Mouse (Mus musculus) cerebellum, postnatal 36 days (tissue): Measurements from ENCODE around the gene Ddn.
A peak's percentile ranks its signal among the peaks of the same experiment; 100 is the strongest.
"Not testable (repeated sequence)": the region's sequence is repeated elsewhere in the genome, so short reads cannot be mapped to it uniquely, and the experiment has no call there.

Experiments used
- DNase-seq, 2 experiments: peaks; one replicate each; pipeline ENCODE4 v3.0.0; 2021 to 2022; ENCODE audit warnings: mixed read lengths in 2 of 2

The Ddn gene

DNA sequence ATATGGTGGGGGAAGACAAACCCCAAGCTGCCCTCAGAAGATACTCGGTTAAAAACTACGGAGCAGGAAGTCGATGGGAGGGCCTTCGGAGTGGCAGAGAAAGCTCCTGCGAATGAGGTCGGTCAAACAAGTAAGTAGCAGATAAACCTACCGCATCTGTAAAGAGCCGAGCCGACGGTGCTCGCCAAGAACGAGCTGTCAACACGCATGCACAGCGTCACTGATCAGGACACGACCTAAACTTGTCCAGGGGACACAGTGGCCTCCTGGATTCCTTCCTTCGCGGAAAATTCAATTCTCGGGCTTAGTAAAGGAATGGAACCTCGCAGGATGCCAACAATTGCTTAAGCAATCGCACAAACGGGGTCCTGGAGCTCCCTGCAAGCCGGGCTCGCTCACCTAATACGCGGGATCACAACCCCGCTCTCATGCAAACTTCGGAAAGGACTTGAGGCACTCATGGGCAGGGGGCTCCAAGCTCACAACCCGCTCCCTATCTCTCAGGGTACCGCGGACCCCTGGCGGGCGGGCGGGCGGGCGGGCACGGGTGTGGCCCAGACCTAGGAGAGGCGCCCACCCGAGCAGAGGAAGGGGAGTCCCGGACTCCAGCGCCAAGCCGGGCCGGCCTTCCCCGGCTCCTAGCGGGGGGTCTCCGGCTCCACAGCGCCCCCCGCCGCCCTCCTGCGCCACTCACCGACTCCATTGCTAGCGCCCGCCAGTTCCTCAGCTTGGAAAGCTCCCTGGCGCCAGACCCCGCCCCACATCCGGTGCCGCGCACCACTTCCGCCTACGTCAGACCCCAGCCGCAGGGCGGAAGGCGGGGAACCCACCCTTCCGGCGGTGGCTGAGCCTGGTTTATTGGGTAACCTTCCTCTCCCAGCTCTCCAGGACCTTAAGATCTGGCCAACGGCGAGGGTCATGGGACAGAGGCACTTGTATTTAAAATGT is 21.7 kb upstream of the Ddn start, which contains the start of gene Prkag1:
Prkag1 (minus strand) TSS at position 786 of the 948 bp plus-strand sequence.
- DNase-seq, result peak; percentile 91 to 96

GRCm38 (mm10) chr15:98827611-98828011 is 18.3 kb upstream of the Ddn start:
- DNase-seq, result no peak

GRCm38 (mm10) chr15:98823434-98823833 is 14.1 kb upstream of the Ddn start:
- no peak for DNase-seq

DNA sequence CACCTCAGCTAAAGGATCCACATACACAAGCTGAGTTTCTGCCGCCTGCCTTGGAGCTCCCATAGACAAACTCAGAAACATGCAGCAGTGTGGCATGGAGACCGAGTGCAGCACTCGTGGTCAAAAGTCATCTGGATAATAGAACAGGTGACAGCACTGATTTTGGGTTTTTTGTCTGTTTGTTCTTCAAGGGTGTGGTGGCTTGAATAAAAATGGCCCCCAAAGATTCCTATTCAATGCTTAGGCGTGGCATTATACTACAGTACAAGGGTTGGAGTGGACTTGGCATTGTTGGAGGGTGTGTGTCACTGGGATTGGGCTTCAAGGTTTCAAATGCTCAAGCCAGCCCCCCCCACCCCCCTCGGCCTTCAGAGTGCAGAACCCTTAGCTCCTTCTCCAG is 12.9 kb upstream of the Ddn start:
- no peak for DNase-seq

DNA sequence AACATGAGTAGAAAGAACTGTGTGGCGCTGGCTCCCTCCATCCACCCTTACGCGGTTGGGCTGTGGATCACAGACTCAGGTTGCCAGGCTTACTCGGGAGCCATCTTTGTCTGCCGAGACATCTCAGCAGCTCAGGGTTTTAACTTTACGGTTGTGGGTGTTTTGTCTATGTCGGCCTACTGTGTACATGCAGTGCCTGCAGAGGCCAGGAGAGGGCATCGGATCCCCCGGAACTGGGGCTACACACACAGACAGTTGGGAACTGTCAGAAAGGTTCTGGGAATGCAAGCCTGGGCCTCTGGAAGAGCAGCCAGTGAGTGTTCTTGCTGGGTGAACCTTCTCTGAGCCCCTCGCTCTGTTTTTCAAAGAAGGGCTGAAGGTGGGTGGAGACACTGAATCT is 12.1 kb upstream of the Ddn start:
- no peak for DNase-seq

DNA sequence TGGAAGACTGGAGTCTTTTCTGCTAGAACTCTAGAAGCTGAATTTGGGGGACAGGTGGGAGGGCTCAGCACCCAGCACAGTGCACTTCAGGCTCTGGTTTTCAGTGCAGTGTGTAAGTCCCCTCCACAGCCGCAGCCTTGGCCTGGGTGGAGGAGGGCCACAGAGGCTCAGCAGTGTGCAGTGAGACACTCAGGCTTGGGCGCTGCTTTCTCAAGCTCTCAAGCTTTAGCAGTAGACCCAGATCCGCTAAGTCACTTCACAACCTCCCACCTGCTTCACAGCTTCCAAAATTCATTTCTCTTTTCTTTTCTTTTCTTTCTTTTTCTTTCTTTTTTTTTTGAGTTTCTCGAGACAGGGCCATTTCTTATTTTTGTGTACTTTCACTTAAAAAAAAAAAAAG is 11.6 kb upstream of the Ddn start:
- no peak for DNase-seq

DNA sequence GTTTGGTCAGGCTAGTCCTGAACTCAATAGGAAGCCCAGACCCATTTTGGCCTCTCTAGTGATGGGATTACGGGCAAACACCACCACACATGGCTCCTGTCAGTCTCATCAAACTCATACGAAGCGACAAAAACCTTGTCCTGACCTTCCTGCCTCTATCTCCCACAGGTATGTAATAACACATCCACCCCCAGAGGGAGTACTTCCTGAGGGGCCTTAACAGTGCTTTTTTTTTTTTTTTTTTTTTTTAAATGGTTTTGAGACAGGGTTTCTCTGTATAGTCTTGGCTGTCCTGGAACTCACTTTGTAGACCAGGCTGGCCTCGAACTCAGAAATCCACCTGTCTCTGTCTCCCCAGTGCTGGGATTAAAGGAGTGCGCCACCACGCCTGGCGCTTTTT is 8.9 kb upstream of the Ddn start:
- DNase-seq, result no peak

GRCm38 (mm10) chr15:98812741-98813424 is 3.6 kb upstream of the Ddn start:
- DNase-seq, result no peak

DNA sequence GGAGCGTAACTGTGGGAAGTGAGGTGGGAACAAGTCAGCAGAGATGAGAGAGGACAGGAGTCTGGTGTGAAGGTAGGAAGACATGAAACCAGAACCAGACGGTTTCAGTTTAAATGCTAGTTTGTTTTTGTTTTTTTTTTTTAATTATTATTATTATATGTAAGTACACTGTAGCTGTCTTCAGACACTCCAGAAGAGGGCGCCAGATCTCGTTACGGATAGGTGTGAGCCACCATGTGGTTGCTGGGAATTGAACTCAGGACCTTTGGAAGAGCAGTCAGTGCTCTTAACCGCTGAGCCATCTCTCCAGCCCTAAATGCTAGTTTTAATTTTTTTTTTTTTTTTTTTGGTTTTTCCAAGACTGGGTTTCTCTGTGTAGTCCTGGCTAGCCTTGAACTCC is 922 bp upstream of the Ddn start:
- not testable (repeated sequence) for DNase-seq

DNA sequence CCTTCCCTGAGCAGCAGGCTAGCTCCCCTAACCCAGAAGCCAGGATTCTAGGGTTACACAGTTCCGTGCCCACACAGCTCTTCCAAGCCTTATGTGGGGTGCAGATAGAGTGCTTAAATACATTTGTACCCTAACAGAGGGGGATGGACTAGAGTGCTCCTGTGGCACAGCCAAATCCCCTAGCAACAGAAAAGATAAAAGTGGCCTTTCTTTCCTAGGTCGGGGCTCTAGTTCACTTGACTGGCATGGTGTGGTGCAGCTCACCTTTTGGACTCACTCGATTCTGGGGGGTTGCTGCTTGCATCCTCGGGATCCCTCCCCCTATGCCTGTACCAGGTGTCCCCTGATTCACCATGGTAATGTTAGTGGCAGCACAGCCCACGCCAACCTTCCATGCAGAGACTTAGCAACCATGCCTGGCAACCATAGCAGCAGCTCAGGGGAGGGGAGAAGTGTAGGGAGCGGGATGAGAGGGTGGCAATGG is 597 bp downstream of the Ddn start:
- DNase-seq, result no peak

DNA sequence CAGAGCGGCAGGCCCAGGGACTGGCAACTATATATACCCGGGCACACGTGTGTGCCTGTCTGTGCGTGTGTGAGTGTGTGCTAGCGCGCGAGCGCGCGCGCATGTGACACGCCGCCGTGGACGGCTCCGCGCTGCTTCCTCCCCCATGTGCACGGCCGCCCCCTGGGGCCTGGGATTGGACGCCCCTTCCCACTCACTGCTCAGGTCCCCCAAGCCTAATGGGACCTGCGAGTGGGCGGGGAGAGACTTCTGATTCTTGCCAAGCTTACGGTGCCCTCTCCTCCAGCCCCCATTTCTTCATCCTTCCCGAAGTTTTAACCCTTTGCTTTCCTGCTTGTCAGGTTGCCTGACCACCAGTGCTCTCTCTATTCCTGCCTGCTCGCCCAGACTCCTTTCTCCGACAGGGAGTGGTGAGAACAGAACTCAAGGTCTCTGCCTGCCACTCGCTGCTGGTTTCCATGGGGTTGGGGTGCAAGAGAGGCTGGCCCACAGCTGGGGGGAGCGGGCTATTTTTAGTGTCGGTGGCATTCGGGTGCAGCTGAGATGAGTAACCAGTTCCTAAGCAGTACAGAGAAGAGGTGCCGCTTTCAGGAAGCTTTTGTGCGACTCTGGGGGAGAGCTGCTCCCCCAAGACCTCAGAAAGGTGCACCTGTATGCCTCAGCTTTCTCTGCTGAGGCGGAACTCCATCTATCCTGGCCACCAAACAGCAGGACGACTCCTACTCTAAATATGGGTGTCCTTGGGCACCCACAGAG is 1.2 kb downstream of the Ddn start:
- peak; percentile 23 to 36 for DNase-seq

DNA sequence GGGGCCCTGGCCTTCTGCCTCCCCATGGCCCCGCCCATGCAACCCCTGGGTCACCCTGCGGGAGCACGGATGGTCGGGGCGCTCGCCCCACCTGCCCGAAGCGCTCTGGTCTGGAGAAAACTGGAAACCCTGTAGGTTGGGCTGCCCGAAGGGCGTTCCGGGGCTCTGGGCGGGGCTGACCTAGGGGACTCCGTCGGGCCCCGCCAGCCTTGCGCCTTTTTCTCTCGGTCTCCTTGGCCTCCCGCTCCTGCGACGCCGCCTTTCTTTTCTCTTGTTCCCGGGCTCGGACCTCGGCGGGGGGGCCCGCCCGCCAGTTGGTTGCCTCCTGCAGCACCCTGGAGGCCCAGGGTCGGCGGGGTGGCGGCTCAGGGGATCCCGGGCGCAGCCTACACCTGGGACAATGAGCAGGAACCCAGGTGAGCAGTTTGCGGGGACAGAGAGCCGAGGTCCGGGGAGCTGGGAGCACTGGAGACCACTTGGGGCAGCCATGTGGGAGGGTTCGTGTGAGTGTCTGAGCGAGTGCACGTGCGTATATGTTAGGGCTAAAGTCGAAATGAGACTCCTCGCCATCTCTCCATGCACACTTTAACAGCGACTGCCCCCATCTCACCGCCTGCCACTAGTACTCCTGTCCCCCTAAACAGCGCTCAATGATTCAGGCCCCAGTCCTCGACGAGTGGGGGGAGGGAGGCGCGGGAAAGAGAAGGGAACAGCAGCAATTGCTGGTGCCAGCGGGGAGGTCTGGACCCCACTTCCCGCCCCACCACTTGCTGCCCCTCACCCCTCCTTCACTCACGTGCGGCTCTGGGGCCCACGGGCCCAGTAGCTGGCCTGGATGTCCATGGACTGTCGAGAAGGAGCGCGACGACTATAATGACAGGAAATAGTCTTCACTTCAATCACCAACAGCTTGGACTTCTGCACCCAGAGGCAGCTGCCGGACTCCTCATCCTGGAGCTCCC is 2.2 kb downstream of the Ddn start:
- DNase-seq, result no peak

DNA sequence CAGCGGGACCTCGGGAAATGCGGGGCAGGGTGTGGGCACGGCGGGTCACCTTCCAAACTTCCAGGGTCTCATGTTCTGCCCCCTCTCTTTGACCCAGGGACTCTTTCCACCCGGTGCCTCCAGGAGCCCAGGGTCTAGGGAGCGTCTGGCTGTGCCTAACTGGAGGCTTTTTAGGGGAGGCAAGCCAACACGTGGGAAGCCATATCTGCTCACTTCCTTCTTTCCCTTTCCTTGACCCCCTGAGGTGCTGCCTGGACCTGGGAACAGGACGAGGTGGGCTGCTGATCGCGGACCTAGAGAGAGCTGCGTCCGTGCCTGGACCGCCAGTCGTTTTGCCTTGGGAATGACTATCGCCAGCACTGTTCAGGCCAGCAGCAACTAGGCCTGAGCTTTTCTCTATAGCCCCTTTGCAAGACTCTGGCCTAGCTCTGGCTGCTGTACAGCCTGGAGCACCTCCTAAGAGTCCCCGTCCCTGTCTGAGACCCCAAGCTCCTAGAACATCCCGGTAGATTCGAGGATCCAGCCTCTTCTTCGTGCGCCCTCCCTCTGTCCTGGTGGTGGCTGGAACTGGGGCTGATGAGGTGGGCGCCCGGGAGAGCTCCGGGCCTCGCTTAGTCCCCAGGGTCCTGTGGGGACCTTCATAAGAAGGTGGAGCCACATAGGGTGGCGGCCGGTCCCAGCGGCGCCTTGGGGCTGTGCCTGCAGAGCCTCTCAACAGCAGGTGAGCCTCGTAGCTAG is 3.0 kb downstream of the Ddn start:
- no peak for DNase-seq

GRCm38 (mm10) chr15:98805324-98806040 is 3.8 kb downstream of the Ddn start:
- DNase-seq, result peak; percentile 64 to 73

DNA sequence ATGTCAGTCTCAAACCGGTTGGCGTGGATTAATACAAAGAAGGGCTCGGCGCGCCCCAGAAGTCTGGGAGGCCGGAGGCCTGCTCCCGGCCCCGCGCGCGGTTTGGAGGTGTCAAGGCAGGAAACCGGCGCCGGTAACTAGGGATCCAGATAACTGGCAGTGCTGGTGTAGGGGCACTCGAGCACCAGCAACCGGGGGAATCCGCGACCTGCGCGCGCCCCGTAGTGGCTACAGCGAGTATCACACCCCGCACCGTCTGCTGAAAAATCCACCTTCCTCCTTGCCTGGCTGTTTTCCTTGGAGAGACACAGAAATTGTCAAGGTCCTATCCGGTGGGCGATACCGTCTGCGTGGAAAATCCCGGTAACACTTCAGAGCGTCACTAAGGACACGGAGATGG is 5.2 kb downstream of the Ddn start:
- DNase-seq, result peak; percentile 90 to 92

GRCm38 (mm10) chr15:98802926-98803325 is 6.4 kb downstream of the Ddn start:
- no peak for DNase-seq

- peak; percentile 84 to 87 for DNase-seq
Observed at GRCm38 (mm10) chr15:98799396-98799795, 9.9 kb downstream of the Ddn start.

- no peak for DNase-seq
Observed at GRCm38 (mm10) chr15:98798903-98799302, 10.4 kb downstream of the Ddn start.

GRCm38 (mm10) chr15:98797835-98798492 is 11.3 kb downstream of the Ddn start:
- DNase-seq, result no peak
